Mouse (Mus musculus) cerebellum, adult (tissue): ENCODE results near the gene Rac1.
"Not testable (repeated sequence)": the region's sequence is repeated elsewhere in the genome, so short reads cannot be mapped to it uniquely, and the experiment has no call there.

Experiments used
- ATAC-seq: cut with Nextera tagmentation; 2 replicates; pipeline ENCODE4 v1.9.2; 2017; ENCODE audit warnings: mild to moderate bottlenecking, moderate library complexity, mixed read lengths; ENCODE audit not compliant: insufficient number of reproducible peaks, low FRiP score, low TSS enrichment

Rac1 gene

GRCm38 (mm10) chr5:143527486-143528307, at the start of gene Rac1:
Gene Rac1, minus strand, starts transcription at chr5:143528036.
- ATAC-seq = peak; percentile 92

GRCm38 (mm10) chr5:143574261-143575178, 46.7 kb upstream of the Rac1 start:
- ATAC-seq = no peak

GRCm38 (mm10) chr5:143573067-143573466, 45.2 kb upstream of the Rac1 start:
- no peak for ATAC-seq

- ATAC-seq = no peak
These were observed 44.4 kb upstream of the Rac1 start for GRCm38 (mm10) chr5:143572195-143572594.

GRCm38 (mm10) chr5:143567860-143568259, 40.0 kb upstream of the Rac1 start:
- ATAC-seq = no peak

GRCm38 (mm10) chr5:143567258-143567670, 39.4 kb upstream of the Rac1 start:
- no peak for ATAC-seq

- ATAC-seq = not testable (repeated sequence)
These were observed 39.0 kb upstream of the Rac1 start for GRCm38 (mm10) chr5:143566804-143567203.

- peak; percentile 49 for ATAC-seq
These were observed 33.8 kb upstream of the Rac1 start for GRCm38 (mm10) chr5:143561544-143562185.

- ATAC-seq = no peak
These were observed 33.2 kb upstream of the Rac1 start for GRCm38 (mm10) chr5:143561009-143561408.

GRCm38 (mm10) chr5:143558731-143559130, 30.9 kb upstream of the Rac1 start:
- ATAC-seq = no peak

GRCm38 (mm10) chr5:143555233-143555632, 27.4 kb upstream of the Rac1 start:
- no peak for ATAC-seq

- ATAC-seq = no peak
These were observed 25.1 kb upstream of the Rac1 start for GRCm38 (mm10) chr5:143552911-143553310.

GRCm38 (mm10) chr5:143548922-143549321, 21.1 kb upstream of the Rac1 start:
- ATAC-seq = not testable (repeated sequence)

GRCm38 (mm10) chr5:143548401-143548846, 20.6 kb upstream of the Rac1 start:
- ATAC-seq = peak; percentile 80

- ATAC-seq = no peak
These were observed 20.0 kb upstream of the Rac1 start for GRCm38 (mm10) chr5:143547866-143548265.

- no peak for ATAC-seq
These were observed 19.5 kb upstream of the Rac1 start for GRCm38 (mm10) chr5:143547384-143547783.

- no peak for ATAC-seq
These were observed 11.3 kb upstream of the Rac1 start for GRCm38 (mm10) chr5:143539111-143539510.

- ATAC-seq = no peak
These were observed 9.2 kb upstream of the Rac1 start for GRCm38 (mm10) chr5:143537022-143537421.

- no peak for ATAC-seq
These were observed 7.1 kb upstream of the Rac1 start for GRCm38 (mm10) chr5:143534922-143535321.

GRCm38 (mm10) chr5:143530715-143531114, 2.9 kb upstream of the Rac1 start:
- ATAC-seq = no peak

- 0 out of 2 replicates have a peak, but pooled peaks have one; percentile 36 for ATAC-seq
These were observed 460 bp upstream of the Rac1 start for GRCm38 (mm10) chr5:143528308-143528683.
